Mouse (Mus musculus): Measurements from ENCODE around the gene Slc35g3. TPM values are rescaled to one million over a fixed set of nuclear protein-coding genes. Genes with fewer than 3 reads are reported as not detected.
A peak's percentile ranks its signal among the peaks of the same experiment; 100 is the strongest.

Slc35g3 gene
- polyA plus RNA-seq, 1 experiment from 2014 or later: 0.17 TPM

- Histone ChIP-seq H3K4me1 (ENCODE audit: control insufficient read depth, insufficient read depth, low read length) (no peaks in the 10 kb centered on the region), H3K9ac (ENCODE audit: low read length) (no peak overlapping the region), H3K36me3 (ENCODE audit: control insufficient read depth, insufficient read depth, low read length) (no peaks in the 10 kb centered on the region), H3K4me3 (replicated peaks; ENCODE audit: low read length) (no peak overlapping the region), H3K27ac (ENCODE audit: low read length) (no peak overlapping the region), H3K27me3 (ENCODE audit: control insufficient read depth, insufficient read depth, low read length) (no peaks in the 10 kb centered on the region), H3K9me3 (replicated peaks; ENCODE audit: control insufficient read depth, low read length) (no peaks in the 10 kb centered on the region), H3K4me2 (ENCODE audit: low read depth, low read length) (no peak overlapping the region)
- no peak for ATAC-seq (ENCODE audit: insufficient read depth, low FRiP score)
- 69% methylated on average over 5 of the region's 5 CpGs for WGBS
Observed at GRCm38 (mm10) chr11:69793429-69793828, 31.7 kb upstream of the Slc35g3 start.

- Histone ChIP-seq H3K9me3 (replicated peaks; ENCODE audit: control insufficient read depth, low read length) (no peaks in the 10 kb centered on the region), H3K4me3 (replicated peaks; ENCODE audit: low read length) (no peak overlapping the region), H3K9ac (ENCODE audit: low read length) (no peak overlapping the region), H3K27me3 (ENCODE audit: control insufficient read depth, insufficient read depth, low read length) (no peaks in the 10 kb centered on the region), H3K36me3 (ENCODE audit: control insufficient read depth, insufficient read depth, low read length) (no peaks in the 10 kb centered on the region), H3K4me1 (ENCODE audit: control insufficient read depth, insufficient read depth, low read length) (no peaks in the 10 kb centered on the region), H3K27ac (ENCODE audit: low read length) (no peak overlapping the region), H3K4me2 (ENCODE audit: low read depth, low read length) (no peak overlapping the region)
- ATAC-seq (ENCODE audit: insufficient read depth, low FRiP score): no peak
- 69% methylated on average over 5 of the region's 5 CpGs for WGBS
Observed at GRCm38 (mm10) chr11:69791420-69791819, 29.7 kb upstream of the Slc35g3 start.

- H3K36me3 ChIP-seq (ENCODE audit: control insufficient read depth, insufficient read depth, low read length): no peaks in the 10 kb centered on the region
- WGBS: 58% methylated on average over 5 of the region's 5 CpGs
- H3K4me2 ChIP-seq (ENCODE audit: low read depth, low read length): no peak overlapping the region
- H3K9ac ChIP-seq (ENCODE audit: low read length): no peak overlapping the region
- ATAC-seq (ENCODE audit: insufficient read depth, low FRiP score): no peak
- H3K4me1 ChIP-seq (ENCODE audit: control insufficient read depth, insufficient read depth, low read length): 0 out of 2 replicates have a peak, but pooled peaks cover 4% of the 10 kb centered on the region
- H3K9me3 ChIP-seq (replicated peaks; ENCODE audit: control insufficient read depth, low read length): no peaks in the 10 kb centered on the region
- H3K27me3 ChIP-seq (ENCODE audit: control insufficient read depth, insufficient read depth, low read length): no peaks in the 10 kb centered on the region
- H3K27ac ChIP-seq (ENCODE audit: low read length): no peak overlapping the region
- no peak overlapping the region for H3K4me3 ChIP-seq (replicated peaks; ENCODE audit: low read length)
Observed at GRCm38 (mm10) chr11:69789431-69789830, 27.7 kb upstream of the Slc35g3 start.

- ATAC-seq (ENCODE audit: insufficient read depth, low FRiP score): no peak
- Histone ChIP-seq H3K9ac (ENCODE audit: low read length) (no peak overlapping the region), H3K27ac (ENCODE audit: low read length) (no peak overlapping the region), H3K9me3 (replicated peaks; ENCODE audit: control insufficient read depth, low read length) (no peaks in the 10 kb centered on the region), H3K27me3 (ENCODE audit: control insufficient read depth, insufficient read depth, low read length) (no peaks in the 10 kb centered on the region), H3K36me3 (ENCODE audit: control insufficient read depth, insufficient read depth, low read length) (no peaks in the 10 kb centered on the region), H3K4me2 (ENCODE audit: low read depth, low read length) (no peak overlapping the region), H3K4me3 (replicated peaks; ENCODE audit: low read length) (no peak overlapping the region), H3K4me1 (ENCODE audit: control insufficient read depth, insufficient read depth, low read length) (0 out of 2 replicates have a peak, but pooled peaks cover 4% of the 10 kb centered on the region)
- 89% methylated on average over 5 of the region's 5 CpGs for WGBS
Observed at GRCm38 (mm10) chr11:69787306-69787705, 25.5 kb upstream of the Slc35g3 start.

GRCm38 (mm10) chr11:69784793-69785272 is 23.1 kb upstream of the Slc35g3 start:
- peak overlapping the region; percentile 54; the same call in 1 of the 2 replicates for H3K9ac ChIP-seq (ENCODE audit: low read length)
- no peaks in the 10 kb centered on the region for H3K9me3 ChIP-seq (replicated peaks; ENCODE audit: control insufficient read depth, low read length)
- H3K36me3 ChIP-seq (ENCODE audit: control insufficient read depth, insufficient read depth, low read length): no peaks in the 10 kb centered on the region
- ATAC-seq (ENCODE audit: insufficient read depth, low FRiP score): peak; percentile 59
- 26% methylated on average over 15 of the region's 15 CpGs for WGBS
- no peaks in the 10 kb centered on the region for H3K27me3 ChIP-seq (ENCODE audit: control insufficient read depth, insufficient read depth, low read length)
- H3K4me1 ChIP-seq (ENCODE audit: control insufficient read depth, insufficient read depth, low read length): 0 out of 2 replicates have a peak, but pooled peaks cover 4% of the 10 kb centered on the region
- H3K27ac ChIP-seq (ENCODE audit: low read length): peak overlapping the region; percentile 43; the same call in 1 of the 2 replicates
- peak overlapping the region; percentile 35 for H3K4me3 ChIP-seq (replicated peaks; ENCODE audit: low read length)
- H3K4me2 ChIP-seq (ENCODE audit: low read depth, low read length): peak overlapping the region; percentile 53

GRCm38 (mm10) chr11:69781828-69782227 is 20.1 kb upstream of the Slc35g3 start:
- Histone ChIP-seq H3K27me3 (ENCODE audit: control insufficient read depth, insufficient read depth, low read length) (no peaks in the 10 kb centered on the region), H3K9me3 (replicated peaks; ENCODE audit: control insufficient read depth, low read length) (no peaks in the 10 kb centered on the region), H3K4me3 (replicated peaks; ENCODE audit: low read length) (no peak overlapping the region), H3K27ac (ENCODE audit: low read length) (no peak overlapping the region), H3K4me2 (ENCODE audit: low read depth, low read length) (no peak overlapping the region), H3K4me1 (ENCODE audit: control insufficient read depth, insufficient read depth, low read length) (0 out of 2 replicates have a peak, but pooled peaks cover 4% of the 10 kb centered on the region), H3K36me3 (ENCODE audit: control insufficient read depth, insufficient read depth, low read length) (no peaks in the 10 kb centered on the region), H3K9ac (ENCODE audit: low read length) (no peak overlapping the region)
- WGBS: 28% methylated on average over 4 of the region's 4 CpGs
- no peak for ATAC-seq (ENCODE audit: insufficient read depth, low FRiP score)

GRCm38 (mm10) chr11:69778985-69779384 is 17.2 kb upstream of the Slc35g3 start:
- Histone ChIP-seq H3K4me3 (replicated peaks; ENCODE audit: low read length) (no peak overlapping the region), H3K9ac (ENCODE audit: low read length) (no peak overlapping the region), H3K27me3 (ENCODE audit: control insufficient read depth, insufficient read depth, low read length) (no peaks in the 10 kb centered on the region), H3K9me3 (replicated peaks; ENCODE audit: control insufficient read depth, low read length) (no peaks in the 10 kb centered on the region), H3K36me3 (ENCODE audit: control insufficient read depth, insufficient read depth, low read length) (no peaks in the 10 kb centered on the region), H3K4me1 (ENCODE audit: control insufficient read depth, insufficient read depth, low read length) (no peaks in the 10 kb centered on the region), H3K4me2 (ENCODE audit: low read depth, low read length) (no peak overlapping the region), H3K27ac (ENCODE audit: low read length) (no peak overlapping the region)
- ATAC-seq (ENCODE audit: insufficient read depth, low FRiP score): no peak
- 56% methylated on average over 7 of the region's 7 CpGs for WGBS

- ATAC-seq (ENCODE audit: insufficient read depth, low FRiP score): no peak
- H3K27me3 ChIP-seq (ENCODE audit: control insufficient read depth, insufficient read depth, low read length): no peaks in the 10 kb centered on the region
- H3K4me2 ChIP-seq (ENCODE audit: low read depth, low read length): no peak overlapping the region
- no peak overlapping the region for H3K4me3 ChIP-seq (replicated peaks; ENCODE audit: low read length)
- H3K27ac ChIP-seq (ENCODE audit: low read length): no peak overlapping the region
- no peaks in the 10 kb centered on the region for H3K4me1 ChIP-seq (ENCODE audit: control insufficient read depth, insufficient read depth, low read length)
- no peaks in the 10 kb centered on the region for H3K9me3 ChIP-seq (replicated peaks; ENCODE audit: control insufficient read depth, low read length)
- 67% methylated on average over 23 of the region's 23 CpGs for WGBS
- H3K36me3 ChIP-seq (ENCODE audit: control insufficient read depth, insufficient read depth, low read length): no peaks in the 10 kb centered on the region
- H3K9ac ChIP-seq (ENCODE audit: low read length): no peak overlapping the region
Observed at GRCm38 (mm10) chr11:69778258-69778982, 16.7 kb upstream of the Slc35g3 start.

- Histone ChIP-seq H3K9me3 (replicated peaks; ENCODE audit: control insufficient read depth, low read length) (no peaks in the 10 kb centered on the region), H3K27ac (ENCODE audit: low read length) (no peak overlapping the region), H3K27me3 (ENCODE audit: control insufficient read depth, insufficient read depth, low read length) (no peaks in the 10 kb centered on the region), H3K4me1 (ENCODE audit: control insufficient read depth, insufficient read depth, low read length) (no peaks in the 10 kb centered on the region), H3K4me3 (replicated peaks; ENCODE audit: low read length) (no peak overlapping the region), H3K9ac (ENCODE audit: low read length) (no peak overlapping the region), H3K36me3 (ENCODE audit: control insufficient read depth, insufficient read depth, low read length) (no peaks in the 10 kb centered on the region), H3K4me2 (ENCODE audit: low read depth, low read length) (no peak overlapping the region)
- ATAC-seq (ENCODE audit: insufficient read depth, low FRiP score): peak; percentile 5; the same call in 1 of the 2 replicates
- WGBS: 65% methylated on average over 26 of the region's 26 CpGs
Observed at GRCm38 (mm10) chr11:69777504-69778257, 15.9 kb upstream of the Slc35g3 start.

Measured in stomach, embryonic 16.5 days (tissue).